Mouse (Mus musculus) cerebellum, postnatal 25 days (tissue): ENCODE measurements around the gene Thap12.

Experiments
- DNase-seq, 2 experiments: peaks; one replicate each; pipeline ENCODE4 v3.0.0; 2021; ENCODE audit warnings: mixed read lengths in 2 of 2

Thap12 gene

GRCm38 (mm10) chr7:98698041-98698440 is 4.9 kb upstream of the Thap12 start:
- DNase-seq, result no peak

- DNase-seq, result no peak
Observed at GRCm38 (mm10) chr7:98698590-98698989, 4.3 kb upstream of the Thap12 start.

DNA sequence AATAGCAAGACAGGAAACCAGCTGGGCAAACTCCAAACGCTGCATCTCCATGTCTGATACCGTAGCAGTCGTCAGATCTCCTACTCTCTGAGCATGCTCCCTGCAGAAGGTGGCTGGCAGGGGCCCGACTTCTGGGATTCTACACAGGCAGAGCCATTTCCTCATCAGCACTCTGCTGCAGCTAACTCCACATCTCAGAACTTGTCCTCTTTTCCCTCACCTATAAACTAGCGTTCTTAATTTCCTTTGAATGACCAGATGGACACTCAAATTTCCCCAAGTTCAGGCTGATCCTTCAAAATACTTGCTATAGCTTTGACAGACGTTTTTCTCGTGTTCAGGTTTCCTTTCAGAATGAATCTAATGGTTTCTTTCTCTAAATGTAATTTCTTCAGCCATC is 1.1 kb upstream of the Thap12 start:
- peak in 1 of 2 experiments; percentile 58 for DNase-seq

GRCm38 (mm10) chr7:98703365-98703881 is 520 bp downstream of the Thap12 start:
- peak in 1 of 2 experiments; percentile 66 for DNase-seq

- no peak for DNase-seq
Observed at GRCm38 (mm10) chr7:98704276-98704675, 1.4 kb downstream of the Thap12 start.

DNA sequence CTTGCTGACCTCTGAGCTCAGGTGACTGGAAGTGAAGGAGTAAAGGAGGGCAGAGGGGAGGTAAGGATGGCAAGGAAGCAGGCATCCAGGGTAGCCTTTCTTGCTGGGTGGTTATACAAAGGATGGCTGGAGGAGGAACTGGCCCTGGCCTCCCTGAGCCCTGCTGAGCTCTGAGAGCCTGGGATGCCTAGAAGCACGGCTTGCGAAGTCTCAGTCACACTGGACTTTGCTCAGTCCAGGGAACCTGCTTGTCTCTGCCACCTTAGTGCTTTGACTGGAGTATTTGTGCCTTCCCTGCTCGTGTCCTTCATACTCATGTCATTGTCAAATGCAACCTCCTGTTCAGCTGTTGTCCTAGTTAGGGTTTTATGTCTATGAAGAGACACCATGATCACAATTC is 10.8 kb downstream of the Thap12 start:
- DNase-seq, result no peak

GRCm38 (mm10) chr7:98717438-98717837 is 14.5 kb downstream of the Thap12 start:
- no peak for DNase-seq

GRCm38 (mm10) chr7:98719761-98720160 is 16.9 kb downstream of the Thap12 start:
- DNase-seq, result no peak

DNA sequence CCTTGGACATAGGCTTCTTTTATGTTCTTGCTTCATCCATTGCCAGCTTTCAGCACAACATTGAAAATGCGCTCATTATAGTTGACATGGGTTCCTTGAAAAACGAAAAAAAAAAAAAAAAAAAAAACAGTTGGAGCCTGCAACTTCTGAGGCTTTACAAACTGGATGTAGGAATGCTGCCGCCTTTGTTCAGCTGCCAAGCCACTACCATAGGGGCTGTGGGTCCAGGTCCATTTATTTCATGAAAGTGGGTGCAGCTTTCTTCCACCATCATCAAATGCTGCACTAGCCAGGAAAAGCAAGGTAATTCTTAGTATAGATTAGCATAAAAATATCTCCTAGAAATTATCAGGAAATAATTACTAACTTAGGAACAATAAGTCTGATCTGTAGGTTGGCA is 17.8 kb downstream of the Thap12 start:
- DNase-seq, result no peak

- DNase-seq, result no peak
Observed at GRCm38 (mm10) chr7:98721172-98721571, 18.3 kb downstream of the Thap12 start.

GRCm38 (mm10) chr7:98721623-98722022 is 18.7 kb downstream of the Thap12 start:
- no peak for DNase-seq

DNA sequence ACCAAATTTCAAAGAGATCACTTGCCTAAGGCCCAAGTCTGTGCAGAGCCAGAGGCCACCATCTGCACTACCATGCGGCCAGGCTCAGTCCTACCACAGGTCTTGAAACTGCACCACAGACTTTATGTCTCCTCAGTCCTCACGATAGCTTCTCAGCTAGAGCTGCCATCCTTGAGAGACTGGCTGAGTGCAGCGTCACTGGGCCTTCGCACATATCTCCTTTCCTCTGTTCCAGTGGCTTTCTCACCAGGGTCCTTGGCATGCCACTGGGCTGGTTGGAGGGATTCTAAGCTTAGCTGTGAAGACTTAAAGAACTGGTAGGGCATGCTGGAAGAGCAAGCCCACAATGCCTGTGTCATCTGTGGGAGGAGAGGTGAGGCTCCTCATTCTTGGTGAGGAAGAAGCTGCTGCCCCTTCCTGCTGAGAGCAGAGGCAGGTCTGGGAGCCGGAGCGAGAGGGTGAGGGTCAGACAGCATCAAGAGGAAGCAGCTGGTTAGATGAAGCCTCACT is 22.8 kb downstream of the Thap12 start:
- no peak for DNase-seq

DNA sequence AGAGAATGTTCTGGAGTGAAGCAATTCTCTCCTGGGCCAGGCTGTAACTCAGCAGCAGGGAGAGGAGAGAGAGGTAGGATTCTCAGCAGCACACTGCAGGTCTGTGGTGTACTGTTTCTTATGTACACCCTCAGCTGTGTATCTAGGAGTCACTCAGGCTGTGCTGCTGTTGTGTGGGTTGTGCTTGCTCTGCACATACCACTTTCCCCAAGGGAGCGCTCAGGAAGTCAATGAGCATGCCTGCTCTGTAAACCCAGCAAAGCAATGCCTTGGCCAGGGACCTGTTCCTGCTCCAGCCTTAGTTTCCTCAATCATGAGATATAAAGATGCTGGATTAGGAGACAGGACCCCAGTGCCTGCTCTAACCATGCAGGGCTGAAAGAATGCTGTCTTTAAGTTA is 25.1 kb downstream of the Thap12 start:
- no peak for DNase-seq

GRCm38 (mm10) chr7:98728499-98728898 is 25.6 kb downstream of the Thap12 start:
- no peak for DNase-seq

- DNase-seq, result peak; percentile 60 to 68
Observed at GRCm38 (mm10) chr7:98729661-98730271, 26.9 kb downstream of the Thap12 start.

GRCm38 (mm10) chr7:98733958-98734357 is 31.1 kb downstream of the Thap12 start:
- DNase-seq, result no peak

DNA sequence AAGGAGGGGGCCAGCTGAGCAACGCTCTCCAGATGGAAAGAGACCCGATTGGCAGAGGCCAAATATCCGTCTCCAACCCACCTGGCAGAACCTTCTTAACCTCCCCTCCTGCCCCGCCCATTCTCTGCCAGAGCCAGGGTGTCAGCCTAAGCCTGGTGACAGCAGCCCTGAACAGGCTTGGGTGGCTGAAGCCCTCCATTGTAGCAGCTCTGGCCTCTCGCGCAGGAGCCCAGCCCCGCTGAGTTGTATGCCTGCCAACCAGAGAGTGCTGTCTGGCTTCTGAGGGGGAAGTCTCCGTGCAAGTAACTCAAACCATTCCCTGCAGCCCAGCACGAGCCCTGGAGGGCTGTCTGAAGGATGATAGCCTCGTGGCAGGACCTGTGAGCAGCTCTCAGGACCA is 32.0 kb downstream of the Thap12 start:
- DNase-seq, result peak; percentile 57 to 68

DNA sequence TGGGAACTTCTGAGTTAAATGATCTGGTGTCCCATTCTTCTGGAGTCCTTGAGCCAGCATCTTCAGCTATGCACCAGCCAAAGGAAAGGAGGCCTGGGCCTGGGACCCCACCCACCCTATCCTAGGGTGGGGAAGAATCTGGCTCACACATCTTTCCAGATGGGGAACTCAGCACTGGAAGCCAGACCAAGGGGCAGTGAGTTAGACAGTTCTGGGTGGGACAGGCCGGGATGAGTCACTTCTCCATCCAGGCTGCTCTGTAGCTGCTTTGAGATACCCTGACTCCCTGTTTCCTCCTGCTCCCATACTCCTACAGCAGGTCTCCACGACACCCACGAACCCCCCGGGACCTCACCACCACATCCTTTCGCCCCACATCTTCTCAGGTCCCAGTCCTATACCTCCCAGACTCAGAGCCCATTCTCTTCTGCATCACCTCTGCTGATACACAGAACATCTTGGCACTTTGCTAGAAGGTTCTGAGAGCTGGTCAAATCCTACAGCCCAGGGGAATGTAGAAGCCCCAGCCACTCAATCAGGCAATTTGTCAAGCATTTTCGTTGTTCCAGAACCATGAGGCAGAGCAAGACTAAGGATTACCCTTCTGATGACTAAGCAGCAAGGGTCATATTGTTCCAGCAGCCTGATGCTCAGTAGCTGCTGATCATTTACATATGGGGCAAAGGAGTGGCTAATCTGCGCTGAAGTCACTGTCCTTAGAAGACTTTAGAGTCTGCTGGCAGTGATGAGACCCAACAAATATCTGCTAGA is 34.1 kb downstream of the Thap12 start:
- no peak for DNase-seq

DNA sequence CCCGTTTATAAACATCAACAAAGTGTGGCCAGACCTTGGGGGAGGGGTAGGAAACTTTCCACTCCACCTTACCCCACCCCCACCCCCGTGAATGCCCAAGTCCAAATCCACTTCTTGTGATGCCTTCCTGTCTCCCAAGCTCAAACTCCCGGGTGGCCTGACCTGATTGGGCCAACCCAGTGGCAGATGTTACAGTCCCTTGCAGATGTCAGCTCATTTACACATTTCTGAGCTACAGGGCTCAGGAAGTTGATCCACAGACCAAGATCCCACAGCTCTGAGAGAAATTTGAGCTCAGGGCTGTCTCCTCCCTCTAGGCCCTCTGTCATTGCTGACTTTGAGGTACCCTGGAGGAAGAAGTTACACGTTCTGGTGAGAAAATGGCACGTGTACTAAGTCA is 37.5 kb downstream of the Thap12 start:
- no peak for DNase-seq

GRCm38 (mm10) chr7:98743312-98743711 is 40.4 kb downstream of the Thap12 start:
- DNase-seq, result peak; percentile 75 to 86

DNA sequence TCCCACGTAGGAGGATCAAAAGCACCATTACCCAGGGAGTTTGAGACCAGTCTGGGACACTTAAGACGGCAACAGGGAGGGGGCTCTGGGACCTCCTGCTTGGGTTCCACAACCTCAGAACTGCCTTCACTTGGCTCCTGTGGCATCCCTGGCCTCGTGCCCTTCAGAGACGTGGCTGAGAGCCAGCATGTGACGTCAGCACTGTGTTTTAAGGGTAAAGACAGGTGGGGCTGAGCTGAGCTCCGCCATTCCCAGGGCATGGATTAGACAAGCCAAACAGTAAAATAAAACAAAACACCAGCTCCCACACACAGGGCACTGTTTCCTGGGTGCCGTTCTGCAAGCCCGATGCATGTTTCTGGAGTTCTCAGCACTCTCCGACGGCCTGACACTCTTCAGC is 47.5 kb downstream of the Thap12 start:
- peak; percentile 30 to 58 for DNase-seq

GRCm38 (mm10) chr7:98752680-98753079 is 49.8 kb downstream of the Thap12 start:
- no peak for DNase-seq

GRCm38 (mm10) chr7:98756050-98756449 is 53.1 kb downstream of the Thap12 start:
- no peak for DNase-seq

GRCm38 (mm10) chr7:98756556-98756955 is 53.7 kb downstream of the Thap12 start:
- peak in 1 of 2 experiments; percentile 21 for DNase-seq
